Mouse (Mus musculus) myocyte (in vitro differentiated cells): ENCODE data around the gene Insc. TPM values are rescaled to one million over a fixed set of nuclear protein-coding genes. Genes with fewer than 3 reads are reported as not detected.

Source experiments
- H3K27me3 ChIP-seq: one replicate; pipeline ENCODE4 v1.6.1; 2011; ENCODE audit not compliant: control insufficient read depth, insufficient read depth, insufficient read length
- H3K36me3 ChIP-seq: one replicate; pipeline ENCODE4 v1.6.1; 2011; ENCODE audit not compliant: control insufficient read depth, insufficient read depth
- H3K4me2 ChIP-seq: one replicate; pipeline ENCODE4 v1.6.1; 2011; ENCODE audit warnings: low read depth, control low read depth
- H3K4me3 ChIP-seq: one replicate; pipeline ENCODE4 v1.5.1; 2011; ENCODE audit warnings: mild to moderate bottlenecking, control low read depth, moderate library complexity
- H3K79me2 ChIP-seq: one replicate; pipeline ENCODE4 v1.6.1; 2011; ENCODE audit not compliant: control insufficient read depth, insufficient read depth
- H3ac ChIP-seq: one replicate; pipeline ENCODE4 v1.6.1; 2011; ENCODE audit not compliant: control insufficient read depth, insufficient read length
- CEBPB ChIP-seq: IDR thresholded peaks from 2 replicates; pipeline ENCODE4 v1.6.1; 2011; ENCODE audit warnings: mild to moderate bottlenecking, moderate library complexity; ENCODE audit not compliant: poor library complexity, insufficient read depth, severe bottlenecking
- E2F4 ChIP-seq: IDR thresholded peaks from one replicate; pipeline ENCODE4 v1.6.1; 2011; ENCODE audit warnings: mild to moderate bottlenecking, control low read depth, moderate library complexity; ENCODE audit not compliant: insufficient read depth
- MAX ChIP-seq: IDR thresholded peaks from one replicate; pipeline ENCODE4 v1.6.1; 2011; ENCODE audit warnings: low read depth, mild to moderate bottlenecking, control low read depth
- MYOD1 ChIP-seq, 3 experiments: IDR thresholded peaks; one replicate each; pipeline ENCODE4 v1.6.1; 2011; ENCODE audit warnings: control low read depth in 2 of 3, low read depth in 2 of 3, mild to moderate bottlenecking in 2 of 3, moderate library complexity in 1 of 3; ENCODE audit not compliant: insufficient read length in 2 of 3, control insufficient read depth in 1 of 3
- MYOG ChIP-seq, 3 experiments: IDR thresholded peaks; one replicate each; pipeline ENCODE4 v1.6.1; 2011; ENCODE audit warnings: control low read depth in 2 of 3, low read depth in 2 of 3, mild to moderate bottlenecking in 2 of 3; ENCODE audit not compliant: insufficient read length in 2 of 3, control insufficient read depth in 1 of 3, insufficient read depth in 1 of 3
- POLR2A ChIP-seq: IDR thresholded peaks from one replicate; pipeline ENCODE4 v1.6.1; 2011; ENCODE audit warnings: low read depth, mild to moderate bottlenecking, control low read depth, moderate library complexity; ENCODE audit not compliant: insufficient read length
- POLR2AphosphoS2 ChIP-seq: IDR thresholded peaks from one replicate; pipeline ENCODE4 v1.6.1; 2011; ENCODE audit warnings: low read depth, control low read depth; ENCODE audit not compliant: insufficient read length
- REST ChIP-seq: IDR thresholded peaks from one replicate; pipeline ENCODE4 v1.6.1; 2011; ENCODE audit warnings: mild to moderate bottlenecking, control low read depth, moderate library complexity; ENCODE audit not compliant: insufficient read depth, insufficient read length
- SRF ChIP-seq: IDR thresholded peaks from one replicate; pipeline ENCODE4 v1.6.1; 2011; ENCODE audit warnings: low read depth; ENCODE audit not compliant: control insufficient read depth, insufficient read length
- TCF12 ChIP-seq: IDR thresholded peaks from one replicate; pipeline ENCODE4 v1.6.1; 2011; ENCODE audit warnings: mild to moderate bottlenecking, control low read depth; ENCODE audit not compliant: poor library complexity, insufficient read depth, severe bottlenecking
- TCF3 ChIP-seq: IDR thresholded peaks from one replicate; pipeline ENCODE4 v1.6.1; 2011; ENCODE audit warnings: low read depth, control low read depth; ENCODE audit not compliant: insufficient read length
- USF1 ChIP-seq: IDR thresholded peaks from one replicate; pipeline ENCODE4 v1.6.1; 2011; ENCODE audit warnings: low read depth, mild to moderate bottlenecking, control low read depth, moderate library complexity
- polyA plus RNA-seq: library from polyadenylated mRNA; unstranded; fragments of >200 nt; fragmentation: generic; extraction: Trizol; gene quantifications from one replicate; pipeline ENCODE4 v1.2.1, GENCODE M21; 2012; ENCODE audit warnings: missing spikeins

The Insc gene
- polyA plus RNA-seq, 1 experiment = 0.18 TPM

DNA sequence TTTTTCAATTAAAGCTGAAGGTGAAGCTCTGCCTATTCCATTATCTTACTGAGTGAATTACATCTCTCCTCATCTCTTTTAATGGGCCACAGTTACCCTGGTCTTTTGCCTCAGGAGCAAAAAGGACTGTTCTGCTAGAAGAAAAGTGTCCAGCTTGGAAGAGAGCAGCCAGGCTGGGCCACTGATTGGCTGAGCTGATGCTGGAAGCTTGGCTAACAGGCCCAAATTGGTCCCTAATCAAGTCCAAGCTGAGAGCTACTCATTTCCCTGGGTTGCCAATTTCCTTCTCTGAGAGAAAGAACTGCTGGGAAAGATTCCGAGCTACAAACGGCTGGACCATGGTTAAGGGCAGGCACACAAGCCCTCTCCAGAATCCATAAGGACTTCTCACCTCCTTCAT, 140.1 kb downstream of the Insc start:
- Histone ChIP-seq H3K4me2 (no peak overlapping the region), H3ac (no peak overlapping the region), H3K79me2 (no peaks in the 10 kb centered on the region), H3K36me3 (no peaks in the 10 kb centered on the region), H3K27me3 (no peaks in the 10 kb centered on the region), H3K4me3 (no peak overlapping the region)
- TF ChIP-seq TCF3 (no peak), MYOD1 (IDR thresholded peaks at IDR 0.05; ENCODE audit: control insufficient read depth in 1 of 3, insufficient read length in 2 of 3, low read depth in 2 of 3) (no peak), MAX (no peak), SRF (no peak), MYOG (IDR thresholded peaks at IDR 0.05; ENCODE audit: control insufficient read depth in 1 of 3, insufficient read depth in 1 of 3, insufficient read length in 2 of 3, low read depth in 2 of 3) (no peak), POLR2AphosphoS2 (no peak), POLR2A (no peak)

DNA sequence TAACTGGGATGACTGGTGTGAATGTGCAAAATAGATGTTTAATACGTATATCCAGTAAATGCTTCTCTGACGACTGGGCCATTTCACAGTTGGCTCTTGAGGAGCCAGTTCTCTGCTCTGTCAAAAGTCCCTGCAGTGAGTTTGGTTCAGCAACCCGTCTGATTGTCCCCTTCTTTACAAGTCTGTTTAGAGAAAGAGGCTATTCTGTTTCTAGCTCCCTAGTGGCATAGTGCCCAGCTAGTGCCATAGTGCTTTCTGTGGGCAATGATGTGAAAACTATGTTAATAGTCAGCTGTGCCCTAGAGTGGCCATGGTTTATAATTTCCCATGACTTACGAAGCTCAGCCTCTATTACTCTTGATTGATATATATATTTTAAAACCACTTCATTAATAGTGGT, 143.4 kb downstream of the Insc start:
- no peak overlapping the region for H3K4me2 ChIP-seq
- no peak overlapping the region for H3ac ChIP-seq
- H3K27me3 ChIP-seq = no peaks in the 10 kb centered on the region
- no peak for TF ChIP-seq USF1
- no peak for TF ChIP-seq MYOG (IDR thresholded peaks at IDR 0.05; ENCODE audit: control insufficient read depth in 1 of 3, insufficient read depth in 1 of 3, insufficient read length in 2 of 3, low read depth in 2 of 3)
- no peak for TF ChIP-seq TCF3
- TF ChIP-seq REST = no peak
- no peak for TF ChIP-seq E2F4
- no peak for TF ChIP-seq MYOD1 (IDR thresholded peaks at IDR 0.05; ENCODE audit: control insufficient read depth in 1 of 3, insufficient read length in 2 of 3, low read depth in 2 of 3)
- H3K4me3 ChIP-seq = no peak overlapping the region
- no peaks in the 10 kb centered on the region for H3K36me3 ChIP-seq
- H3K79me2 ChIP-seq = no peaks in the 10 kb centered on the region

DNA sequence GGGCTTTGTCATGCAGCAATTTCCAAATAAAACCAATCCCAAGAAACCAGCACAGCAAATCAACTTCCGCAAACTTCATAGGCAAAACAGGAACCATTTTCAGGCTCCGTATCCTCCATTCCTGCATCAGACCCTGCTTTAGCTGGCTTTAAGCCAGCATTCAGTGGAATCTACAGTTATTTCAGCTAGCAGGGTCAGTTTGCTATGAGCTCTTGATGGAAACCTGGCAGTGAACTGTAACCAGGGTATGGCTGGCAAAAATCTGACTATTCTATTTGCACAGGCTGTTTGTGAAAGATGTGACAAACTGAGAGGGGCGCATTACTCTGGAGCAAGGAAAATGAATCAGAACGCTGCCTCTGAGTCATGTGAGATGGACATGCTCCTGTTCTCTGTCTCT, 146.7 kb downstream of the Insc start:
- no peaks in the 10 kb centered on the region for H3K79me2 ChIP-seq
- H3ac ChIP-seq = no peak overlapping the region
- H3K27me3 ChIP-seq = no peaks in the 10 kb centered on the region
- no peak for TF ChIP-seq REST
- TF ChIP-seq SRF = no peak
- TF ChIP-seq USF1 = no peak
- no peak for TF ChIP-seq TCF12
- TF ChIP-seq CEBPB = no peak
- no peak for TF ChIP-seq MYOD1 (IDR thresholded peaks at IDR 0.05; ENCODE audit: control insufficient read depth in 1 of 3, insufficient read length in 2 of 3, low read depth in 2 of 3)
- no peak for TF ChIP-seq E2F4
- no peak overlapping the region for H3K4me2 ChIP-seq
- H3K4me3 ChIP-seq = no peak overlapping the region
- no peaks in the 10 kb centered on the region for H3K36me3 ChIP-seq

DNA sequence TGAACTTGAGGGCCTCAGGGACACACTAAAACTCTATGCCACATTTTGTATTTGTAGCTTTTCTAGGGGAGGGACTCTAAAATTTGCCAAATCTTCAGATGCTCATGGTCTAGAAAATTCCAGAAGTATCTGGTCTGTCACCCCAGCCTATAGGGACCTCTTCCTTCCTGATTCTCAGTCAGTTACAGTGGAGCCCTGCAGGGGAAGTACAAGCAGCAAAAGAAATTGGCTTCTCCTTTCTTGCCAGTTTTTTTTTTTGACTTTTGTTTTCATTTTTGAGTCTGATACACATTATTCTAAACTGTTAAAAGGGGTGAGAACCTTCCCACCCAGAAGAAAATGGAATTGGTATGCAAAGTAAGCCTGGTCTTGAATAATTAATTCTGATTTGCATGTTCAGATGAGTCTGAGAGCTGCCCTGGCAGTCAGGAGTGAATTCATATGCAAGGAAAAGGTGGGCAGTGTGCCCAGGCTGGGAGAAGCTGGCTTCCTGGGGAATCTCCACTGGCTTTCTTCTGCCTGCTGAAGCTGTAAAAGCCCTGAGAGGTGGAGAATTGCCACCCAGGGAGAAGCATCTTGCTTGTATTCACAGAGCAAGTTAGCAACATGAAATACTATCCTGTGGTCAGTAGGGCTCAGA, 149.2 kb downstream of the Insc start:
- H3K4me3 ChIP-seq = no peak overlapping the region
- no peaks in the 10 kb centered on the region for H3K79me2 ChIP-seq
- no peaks in the 10 kb centered on the region for H3K27me3 ChIP-seq
- no peaks in the 10 kb centered on the region for H3K36me3 ChIP-seq
- H3ac ChIP-seq = no peak overlapping the region
- H3K4me2 ChIP-seq = no peak overlapping the region
- no peak for TF ChIP-seq MYOG (IDR thresholded peaks at IDR 0.05; ENCODE audit: control insufficient read depth in 1 of 3, insufficient read depth in 1 of 3, insufficient read length in 2 of 3, low read depth in 2 of 3)

DNA sequence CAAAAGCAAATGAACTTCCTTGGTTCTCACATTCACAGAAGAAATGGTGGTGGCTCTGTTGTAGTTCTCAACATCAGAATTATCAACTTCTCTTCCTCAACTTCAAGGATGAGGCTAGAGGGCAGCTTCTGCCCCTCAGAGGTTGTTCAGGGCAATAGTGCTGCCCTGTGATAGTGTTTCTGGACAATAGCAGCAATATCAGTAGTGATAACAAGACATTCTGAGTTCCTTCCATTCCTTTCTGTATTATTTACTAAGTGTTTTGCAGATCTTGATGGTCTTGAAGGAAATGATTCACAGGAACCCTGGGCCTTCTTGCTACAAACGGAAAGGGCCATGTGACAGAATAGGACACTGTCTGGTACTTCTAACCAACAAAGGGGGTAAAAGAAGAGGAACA, 150.4 kb downstream of the Insc start:
- Histone ChIP-seq H3K4me3 (no peak overlapping the region), H3K27me3 (no peaks in the 10 kb centered on the region), H3K79me2 (no peaks in the 10 kb centered on the region), H3K36me3 (no peaks in the 10 kb centered on the region), H3K4me2 (no peak overlapping the region), H3ac (no peak overlapping the region)
- TF ChIP-seq SRF (no peak), E2F4 (no peak), MYOG (IDR thresholded peaks at IDR 0.05; ENCODE audit: control insufficient read depth in 1 of 3, insufficient read depth in 1 of 3, insufficient read length in 2 of 3, low read depth in 2 of 3) (no peak), USF1 (no peak), MAX (no peak)
